Mouse (Mus musculus): Measurements from ENCODE around the gene Neb. TPM values are rescaled to one million over a fixed set of nuclear protein-coding genes. Genes with fewer than 3 reads are reported as not detected.

Gene Neb
- polyA plus RNA-seq, 2 experiments, result 51.8 to 126 TPM

GRCm38 (mm10) chr2:52303405-52303804 lies 74.9 kb downstream of the Neb start:
- WGBS, result 86% methylated on average over 1 of the region's 1 CpGs
- Histone ChIP-seq H3K4me2 (replicated peaks; ENCODE audit: low read depth, low read length, severe bottlenecking) (no peak overlapping the region), H3K4me1 (ENCODE audit: control insufficient read depth, insufficient read depth, low read length) (no peaks in the 10 kb centered on the region), H3K36me3 (ENCODE audit: control insufficient read depth, insufficient read depth, low read length) (no peaks in the 10 kb centered on the region), H3K27me3 (ENCODE audit: control insufficient read depth, insufficient read depth, low read length) (no peaks in the 10 kb centered on the region), H3K4me3 (replicated peaks; ENCODE audit: low read length) (no peak overlapping the region), H3K9ac (ENCODE audit: low read depth, low read length, severe bottlenecking) (no peak overlapping the region), H3K27ac (replicated peaks; ENCODE audit: low read depth, low read length) (no peak overlapping the region), H3K9me3 (ENCODE audit: control insufficient read depth, low read length) (no peaks in the 10 kb centered on the region)
- ATAC-seq (ENCODE audit: low FRiP score, low read depth) (no peak), DNase-seq (ENCODE audit: low spot score) (no peak)
- TF ChIP-seq POLR2A (IDR thresholded peaks at IDR 0.05; ENCODE audit: borderline replicate concordance, extremely low read depth, insufficient read depth, insufficient read length), result no peak

DNA sequence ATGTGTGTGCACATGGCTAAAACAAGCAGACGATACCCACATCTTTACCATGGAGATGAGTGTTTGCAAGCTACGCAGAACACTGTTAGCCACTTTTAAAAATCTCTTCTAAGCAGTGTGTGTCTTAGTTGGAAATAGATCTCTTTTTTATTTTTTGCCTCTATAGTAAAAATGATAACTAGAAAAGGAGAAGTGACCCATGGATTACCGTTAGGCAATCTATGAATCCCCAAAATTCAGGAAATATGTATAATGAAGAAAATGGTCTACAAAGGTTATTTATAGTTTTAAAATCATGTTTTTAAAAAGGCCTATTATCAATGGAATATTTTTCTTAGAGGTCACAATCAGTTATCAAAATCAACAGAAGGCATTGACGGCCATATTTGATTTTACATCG lies 80.3 kb downstream of the Neb start:
- TF ChIP-seq POLR2A (IDR thresholded peaks at IDR 0.05; ENCODE audit: borderline replicate concordance, extremely low read depth, insufficient read depth, insufficient read length), result no peak
- H3K9ac ChIP-seq (ENCODE audit: low read depth, low read length, severe bottlenecking), result no peak overlapping the region
- H3K4me3 ChIP-seq (replicated peaks; ENCODE audit: low read length), result no peak overlapping the region
- WGBS, result 95% methylated on average over 5 of the region's 5 CpGs
- no peaks in the 10 kb centered on the region for H3K4me1 ChIP-seq (ENCODE audit: control insufficient read depth, insufficient read depth, low read length)
- ATAC-seq (ENCODE audit: low FRiP score, low read depth) (no peak), DNase-seq (ENCODE audit: low spot score) (no peak)
- H3K36me3 ChIP-seq (ENCODE audit: control insufficient read depth, insufficient read depth, low read length), result no peaks in the 10 kb centered on the region
- no peaks in the 10 kb centered on the region for H3K9me3 ChIP-seq (ENCODE audit: control insufficient read depth, low read length)
- no peaks in the 10 kb centered on the region for H3K27me3 ChIP-seq (ENCODE audit: control insufficient read depth, insufficient read depth, low read length)
- no peak overlapping the region for H3K4me2 ChIP-seq (replicated peaks; ENCODE audit: low read depth, low read length, severe bottlenecking)
- H3K27ac ChIP-seq (replicated peaks; ENCODE audit: low read depth, low read length), result no peak overlapping the region

GRCm38 (mm10) chr2:52296779-52297178 lies 81.5 kb downstream of the Neb start:
- WGBS, result 67% methylated on average over 9 of the region's 9 CpGs
- no peak for DNase-seq (ENCODE audit: low spot score)
- H3K4me3 ChIP-seq (replicated peaks; ENCODE audit: low read length), result no peak overlapping the region
- no peak overlapping the region for H3K9ac ChIP-seq (ENCODE audit: low read depth, low read length, severe bottlenecking)
- H3K4me1 ChIP-seq (ENCODE audit: control insufficient read depth, insufficient read depth, low read length), result no peaks in the 10 kb centered on the region
- ATAC-seq (ENCODE audit: low FRiP score, low read depth), result no peak
- H3K27ac ChIP-seq (replicated peaks; ENCODE audit: low read depth, low read length), result no peak overlapping the region
- H3K36me3 ChIP-seq (ENCODE audit: control insufficient read depth, insufficient read depth, low read length), result no peaks in the 10 kb centered on the region
- H3K27me3 ChIP-seq (ENCODE audit: control insufficient read depth, insufficient read depth, low read length), result no peaks in the 10 kb centered on the region
- H3K9me3 ChIP-seq (ENCODE audit: control insufficient read depth, low read length), result no peaks in the 10 kb centered on the region
- H3K4me2 ChIP-seq (replicated peaks; ENCODE audit: low read depth, low read length, severe bottlenecking), result no peak overlapping the region
- no peak for TF ChIP-seq POLR2A (IDR thresholded peaks at IDR 0.05; ENCODE audit: borderline replicate concordance, extremely low read depth, insufficient read depth, insufficient read length)

DNA sequence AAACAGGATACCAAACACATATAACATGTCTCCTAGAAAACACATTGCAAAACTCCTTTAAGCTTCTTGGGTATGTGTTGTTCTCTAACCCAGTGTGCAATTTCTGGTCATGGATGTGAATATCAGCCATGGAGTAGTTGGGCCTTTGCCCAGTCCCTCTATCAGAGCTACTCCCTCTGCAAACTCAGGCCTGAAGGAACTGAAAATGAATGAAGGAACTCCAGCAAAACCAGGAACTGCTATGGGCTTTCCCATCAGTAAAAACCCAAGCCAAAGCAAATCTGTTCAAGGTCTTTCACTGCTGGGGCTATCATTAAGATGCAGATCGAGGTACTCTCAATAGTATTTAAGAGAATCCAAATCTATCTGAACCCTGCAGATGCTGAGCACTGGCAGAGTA lies 90.8 kb downstream of the Neb start:
- H3K36me3 ChIP-seq (ENCODE audit: control insufficient read depth, insufficient read depth, low read length), result no peaks in the 10 kb centered on the region
- H3K4me1 ChIP-seq (ENCODE audit: control insufficient read depth, insufficient read depth, low read length), result no peaks in the 10 kb centered on the region
- H3K9ac ChIP-seq (ENCODE audit: low read depth, low read length, severe bottlenecking), result no peak overlapping the region
- H3K27ac ChIP-seq (replicated peaks; ENCODE audit: low read depth, low read length), result no peak overlapping the region
- no peak overlapping the region for H3K4me3 ChIP-seq (replicated peaks; ENCODE audit: low read length)
- WGBS, result 80% methylated on average over 1 of the region's 1 CpGs
- no peak overlapping the region for H3K4me2 ChIP-seq (replicated peaks; ENCODE audit: low read depth, low read length, severe bottlenecking)
- TF ChIP-seq POLR2A (IDR thresholded peaks at IDR 0.05; ENCODE audit: borderline replicate concordance, extremely low read depth, insufficient read depth, insufficient read length), result no peak
- no peaks in the 10 kb centered on the region for H3K27me3 ChIP-seq (ENCODE audit: control insufficient read depth, insufficient read depth, low read length)
- H3K9me3 ChIP-seq (ENCODE audit: control insufficient read depth, low read length), result no peaks in the 10 kb centered on the region
- DNase-seq (ENCODE audit: low spot score) (no peak), ATAC-seq (ENCODE audit: low FRiP score, low read depth) (no peak)

DNA sequence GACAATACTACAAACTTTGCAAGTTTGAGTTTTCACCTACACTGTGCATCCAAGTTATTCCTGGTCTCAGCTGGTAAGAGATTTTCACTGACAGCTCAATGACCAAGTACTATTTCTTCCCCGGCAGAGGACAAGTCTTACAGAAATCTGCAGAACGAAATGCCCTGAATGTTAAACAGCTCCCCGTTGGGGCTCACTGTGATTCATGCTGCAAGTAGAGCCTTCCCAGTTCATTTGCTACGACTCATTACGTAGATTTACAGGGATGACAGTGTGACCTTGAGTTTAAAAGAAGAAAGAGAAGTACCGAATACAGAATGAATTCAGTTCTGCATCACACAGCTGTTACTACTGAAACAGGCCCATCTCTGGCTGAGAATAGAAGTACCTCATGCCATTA lies 91.9 kb downstream of the Neb start:
- Histone ChIP-seq H3K27me3 (ENCODE audit: control insufficient read depth, insufficient read depth, low read length) (no peaks in the 10 kb centered on the region), H3K9ac (ENCODE audit: low read depth, low read length, severe bottlenecking) (no peak overlapping the region), H3K4me1 (ENCODE audit: control insufficient read depth, insufficient read depth, low read length) (no peaks in the 10 kb centered on the region), H3K36me3 (ENCODE audit: control insufficient read depth, insufficient read depth, low read length) (no peaks in the 10 kb centered on the region), H3K4me3 (replicated peaks; ENCODE audit: low read length) (no peak overlapping the region), H3K4me2 (replicated peaks; ENCODE audit: low read depth, low read length, severe bottlenecking) (no peak overlapping the region), H3K27ac (replicated peaks; ENCODE audit: low read depth, low read length) (no peak overlapping the region), H3K9me3 (ENCODE audit: control insufficient read depth, low read length) (no peaks in the 10 kb centered on the region)
- DNase-seq (ENCODE audit: low spot score), result no peak
- no peak for TF ChIP-seq POLR2A (IDR thresholded peaks at IDR 0.05; ENCODE audit: borderline replicate concordance, extremely low read depth, insufficient read depth, insufficient read length)
- ATAC-seq (ENCODE audit: low FRiP score, low read depth), result no peak
- 75% methylated on average over 6 of the region's 6 CpGs for WGBS

DNA sequence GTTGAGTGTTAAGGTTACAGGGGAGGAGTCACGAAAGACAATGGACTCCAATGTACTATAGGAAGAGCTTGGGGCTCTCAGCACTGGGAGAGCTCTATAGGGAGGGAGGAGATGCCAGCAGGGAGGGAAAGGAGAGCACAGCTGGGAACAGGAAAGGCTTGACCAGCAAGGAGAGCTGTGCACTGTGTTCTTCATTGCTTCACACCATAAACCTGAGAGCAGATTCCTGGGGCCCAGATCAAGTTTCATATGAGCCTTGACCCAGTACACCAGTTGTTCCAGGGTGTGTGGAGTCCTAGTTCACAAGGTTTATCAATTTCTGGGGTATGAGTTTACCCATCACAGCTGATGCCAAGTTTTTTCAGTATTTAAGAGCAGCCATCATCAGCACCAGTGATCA lies 106.1 kb downstream of the Neb start:
- Histone ChIP-seq H3K4me2 (replicated peaks; ENCODE audit: low read depth, low read length, severe bottlenecking) (no peak overlapping the region), H3K27me3 (ENCODE audit: control insufficient read depth, insufficient read depth, low read length) (no peaks in the 10 kb centered on the region), H3K27ac (replicated peaks; ENCODE audit: low read depth, low read length) (no peak overlapping the region), H3K36me3 (ENCODE audit: control insufficient read depth, insufficient read depth, low read length) (no peaks in the 10 kb centered on the region), H3K9me3 (ENCODE audit: control insufficient read depth, low read length) (no peaks in the 10 kb centered on the region), H3K4me3 (replicated peaks; ENCODE audit: low read length) (no peak overlapping the region), H3K9ac (ENCODE audit: low read depth, low read length, severe bottlenecking) (no peak overlapping the region), H3K4me1 (ENCODE audit: control insufficient read depth, insufficient read depth, low read length) (no peaks in the 10 kb centered on the region)
- no peak for TF ChIP-seq POLR2A (IDR thresholded peaks at IDR 0.05; ENCODE audit: borderline replicate concordance, extremely low read depth, insufficient read depth, insufficient read length)
- DNase-seq (ENCODE audit: low spot score), result no peak
- ATAC-seq (ENCODE audit: low FRiP score, low read depth), result no peak
- WGBS, result 63% methylated on average over 1 of the region's 1 CpGs
